Mouse (Mus musculus) splenic B cell, adult 2 months (primary cell): ENCODE measurements around the gene Nxf1.

ENCODE experiments used
- DNase-seq: peaks from one replicate; pipeline ENCODE4 v3.0.0-alpha.2; 2011; ENCODE audit warnings: low read depth, low spot score
- H3K27me3 ChIP-seq: 2 replicates; pipeline ENCODE4 v1.6.1; 2012; ENCODE audit warnings: mild to moderate bottlenecking, low read length, moderate library complexity, mixed read lengths; ENCODE audit not compliant: control insufficient read depth, poor library complexity, insufficient read depth, severe bottlenecking
- H3K36me3 ChIP-seq: 2 replicates; pipeline ENCODE4 v1.6.1; 2012; ENCODE audit warnings: mild to moderate bottlenecking, low read length, moderate library complexity, mixed read lengths; ENCODE audit not compliant: control insufficient read depth, poor library complexity, insufficient read depth, severe bottlenecking

The Nxf1 gene

GRCm38 (mm10) chr19:8772996-8773395 lies 16.1 kb downstream of the Nxf1 start:
- Histone ChIP-seq H3K27me3 (no peaks in the 10 kb centered on the region), H3K36me3 (0 out of 2 replicates have a peak, but pooled peaks cover 2% of the 10 kb centered on the region)
- no peak for DNase-seq

GRCm38 (mm10) chr19:8773409-8773808 lies 16.5 kb downstream of the Nxf1 start:
- 0 out of 2 replicates have a peak, but pooled peaks cover 2% of the 10 kb centered on the region for H3K36me3 ChIP-seq
- H3K27me3 ChIP-seq, result no peaks in the 10 kb centered on the region
- DNase-seq, result no peak

DNA sequence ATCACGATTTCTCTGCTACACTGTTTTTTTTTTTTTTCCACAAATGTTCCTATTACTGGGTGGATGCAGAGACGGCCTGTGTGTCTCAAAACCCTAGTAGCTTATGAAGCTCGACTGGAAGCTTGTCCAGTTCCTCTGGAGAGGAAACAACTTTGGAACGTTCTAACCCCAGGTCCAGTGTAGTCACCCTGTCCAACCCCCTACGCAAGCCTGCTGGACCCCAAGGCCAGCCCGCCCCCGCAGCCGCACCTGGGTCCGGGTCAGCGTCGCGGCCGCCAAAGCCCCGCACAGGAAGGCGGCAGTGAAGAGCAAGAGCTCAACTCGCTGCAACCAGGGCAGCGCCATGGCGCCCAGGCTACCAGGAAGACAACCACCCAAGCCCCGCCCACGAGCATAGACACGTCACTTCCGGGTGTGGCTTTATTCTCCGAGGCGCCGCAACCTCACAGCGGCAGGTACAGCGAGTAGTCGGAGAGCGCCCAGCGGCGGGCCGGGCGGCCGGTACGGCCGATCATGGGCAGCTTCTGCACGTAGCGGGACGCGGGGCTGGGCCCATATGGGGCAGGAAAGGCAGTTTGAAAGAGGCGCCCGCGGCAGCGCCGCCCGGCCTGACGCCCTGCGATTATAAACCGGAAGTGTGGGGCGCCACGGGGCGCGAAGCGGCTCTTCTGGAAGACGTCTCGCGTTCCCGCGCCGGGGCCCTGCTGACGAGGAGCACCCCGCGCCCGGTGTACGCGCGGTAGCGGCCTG lies 17.4 kb downstream of the Nxf1 start, which contains the start of gene Tmem179b:
TSS of gene Tmem179b (minus strand) at position 382 of the 750 bp plus-strand sequence.
- no peaks in the 10 kb centered on the region for H3K36me3 ChIP-seq
- DNase-seq, result peak; percentile 96
- H3K27me3 ChIP-seq, result no peaks in the 10 kb centered on the region

DNA sequence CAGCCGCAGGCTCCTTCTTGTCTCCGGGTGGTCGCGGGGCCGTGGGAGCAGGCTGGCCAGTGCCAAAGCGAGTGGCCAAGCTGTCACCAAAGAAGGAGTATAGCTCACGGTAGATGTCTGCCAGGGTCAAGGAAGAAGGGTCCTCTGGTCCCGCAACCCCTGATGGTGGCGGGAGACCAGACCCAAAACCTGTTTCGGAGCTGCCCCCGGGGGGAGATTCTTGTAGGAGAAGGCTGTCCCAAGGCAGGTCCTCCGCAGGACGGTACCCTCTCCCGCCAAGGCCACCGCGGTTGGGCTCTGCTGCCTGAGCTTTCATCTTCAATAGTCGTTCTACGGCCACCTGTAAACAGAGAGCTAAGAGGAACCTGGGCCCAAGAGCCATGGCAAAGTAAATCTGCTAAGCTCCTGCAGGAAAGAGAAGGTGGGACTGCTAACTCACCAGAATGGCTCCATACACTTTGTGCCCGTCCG lies 18.1 kb downstream of the Nxf1 start:
- Histone ChIP-seq H3K27me3 (no peaks in the 10 kb centered on the region), H3K36me3 (no peaks in the 10 kb centered on the region)
- DNase-seq, result no peak

GRCm38 (mm10) chr19:8786008-8786781 lies 29.3 kb downstream of the Nxf1 start, which contains the start of gene Taf6l:
Gene Taf6l, minus strand, starts transcription at chr19:8786417.
- peak; percentile 97 for DNase-seq
- no peaks in the 10 kb centered on the region for H3K27me3 ChIP-seq
- no peaks in the 10 kb centered on the region for H3K36me3 ChIP-seq

DNA sequence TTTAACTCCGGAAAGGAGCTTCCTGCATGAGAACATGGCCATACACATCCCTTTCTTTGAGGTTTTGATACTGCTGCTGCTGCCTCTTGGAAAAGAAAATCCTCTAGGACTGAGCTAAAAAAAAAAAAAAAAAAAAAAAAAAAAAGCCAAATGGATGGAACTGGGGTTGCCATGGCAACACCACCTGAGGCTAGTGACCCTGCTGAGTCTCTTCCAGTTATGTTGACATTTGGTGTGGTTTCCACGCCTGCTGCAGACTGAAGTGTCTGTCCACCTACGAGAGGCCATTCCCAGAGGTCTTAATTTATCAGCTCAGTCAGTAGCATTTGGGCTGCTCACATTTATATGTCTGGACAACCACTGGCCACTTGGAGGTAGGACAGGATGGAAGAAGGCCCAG lies 31.6 kb downstream of the Nxf1 start:
- Histone ChIP-seq H3K36me3 (peaks cover 12% of the 10 kb centered on the region), H3K27me3 (no peaks in the 10 kb centered on the region)
- DNase-seq, result no peak

DNA sequence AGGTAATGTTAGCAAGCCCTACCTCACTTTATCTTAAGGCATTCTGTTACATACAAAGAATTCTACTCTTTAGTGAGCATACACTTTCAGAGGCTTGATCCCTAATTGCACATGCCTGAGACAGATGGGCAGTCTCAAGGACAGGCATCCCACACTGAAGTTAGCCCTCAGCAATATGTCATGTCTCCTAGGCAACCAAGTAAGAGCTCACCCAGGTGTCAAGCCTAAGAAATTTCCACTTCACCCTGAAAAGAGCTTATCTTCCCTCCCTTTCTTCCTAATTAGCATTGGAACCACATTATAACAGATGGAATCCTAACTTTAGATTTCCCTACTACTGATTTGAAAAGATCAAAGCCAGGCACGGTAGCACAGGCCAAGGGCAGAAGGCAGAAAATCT lies 32.3 kb downstream of the Nxf1 start:
- no peak for DNase-seq
- peaks cover 17% of the 10 kb centered on the region for H3K36me3 ChIP-seq
- H3K27me3 ChIP-seq, result no peaks in the 10 kb centered on the region

DNA sequence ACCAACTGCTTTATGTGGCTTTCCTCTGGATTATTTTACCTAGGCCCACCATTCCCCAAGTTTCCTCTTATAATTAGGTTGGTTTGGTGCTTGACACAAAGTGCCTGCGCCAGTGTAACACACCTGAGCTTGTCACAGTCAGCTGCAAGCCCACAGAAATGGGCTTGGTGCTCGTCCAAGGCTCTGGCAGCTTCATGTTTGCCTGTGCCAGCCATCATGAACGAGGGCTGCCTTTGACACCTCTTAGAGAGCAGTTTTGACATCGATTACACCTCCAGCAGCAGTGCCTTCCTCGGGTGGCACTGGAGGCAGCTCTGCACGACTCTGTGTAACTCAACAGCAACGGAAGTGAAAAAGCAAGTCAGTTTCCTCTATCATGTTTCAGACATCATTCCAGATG lies 33.3 kb downstream of the Nxf1 start:
- no peak for DNase-seq
- peaks cover 24% of the 10 kb centered on the region for H3K36me3 ChIP-seq
- no peaks in the 10 kb centered on the region for H3K27me3 ChIP-seq

DNA sequence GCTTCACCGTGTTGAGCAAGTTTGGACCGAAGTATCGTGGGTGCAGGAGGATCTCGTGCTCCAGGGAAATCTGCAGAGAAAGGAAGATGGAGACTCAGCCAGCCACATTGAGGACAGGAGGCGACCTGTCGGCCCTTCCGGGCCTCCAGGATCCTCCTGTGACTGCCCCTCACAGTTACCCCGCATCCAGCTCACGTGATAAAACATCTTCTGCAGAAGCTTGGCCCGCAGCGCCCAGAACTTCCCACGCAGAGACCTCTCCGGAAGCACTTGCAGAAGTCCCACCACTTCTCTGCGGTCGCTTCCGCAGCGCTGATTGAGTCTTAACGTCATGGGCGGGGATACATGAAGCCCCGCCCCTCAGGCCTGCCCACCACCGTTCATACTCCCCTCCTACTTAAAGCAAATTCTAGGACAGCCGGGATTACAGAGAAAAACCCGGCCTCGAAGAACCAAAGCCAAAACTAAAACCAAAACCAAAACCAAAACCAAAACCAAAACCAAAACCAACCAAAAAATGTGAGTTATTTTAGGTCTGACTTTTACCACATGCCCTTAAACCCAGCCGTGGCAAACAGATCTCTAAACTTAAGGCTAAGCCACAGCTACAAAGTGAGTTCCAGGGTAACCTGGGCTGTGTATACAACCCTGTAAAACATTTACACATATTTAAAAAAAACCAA lies 41.5 kb downstream of the Nxf1 start, which contains the start of gene Polr2g:
TSS of gene Polr2g (minus strand) at position 314 of the 683 bp plus-strand sequence.
- peak; percentile 93 for DNase-seq

GRCm38 (mm10) chr19:8798947-8799315 lies 42.1 kb downstream of the Nxf1 start:
- Histone ChIP-seq H3K27me3 (no peaks in the 10 kb centered on the region), H3K36me3 (peaks cover 11% of the 10 kb centered on the region; the same call in 1 of the 2 replicates)
- DNase-seq, result no peak

More for the DNA sequence above, 41.5 kb downstream of the Nxf1 start, which contains the start of gene Polr2g:
- peaks cover 17% of the 10 kb centered on the region for H3K36me3 ChIP-seq
- no peaks in the 10 kb centered on the region for H3K27me3 ChIP-seq

DNA sequence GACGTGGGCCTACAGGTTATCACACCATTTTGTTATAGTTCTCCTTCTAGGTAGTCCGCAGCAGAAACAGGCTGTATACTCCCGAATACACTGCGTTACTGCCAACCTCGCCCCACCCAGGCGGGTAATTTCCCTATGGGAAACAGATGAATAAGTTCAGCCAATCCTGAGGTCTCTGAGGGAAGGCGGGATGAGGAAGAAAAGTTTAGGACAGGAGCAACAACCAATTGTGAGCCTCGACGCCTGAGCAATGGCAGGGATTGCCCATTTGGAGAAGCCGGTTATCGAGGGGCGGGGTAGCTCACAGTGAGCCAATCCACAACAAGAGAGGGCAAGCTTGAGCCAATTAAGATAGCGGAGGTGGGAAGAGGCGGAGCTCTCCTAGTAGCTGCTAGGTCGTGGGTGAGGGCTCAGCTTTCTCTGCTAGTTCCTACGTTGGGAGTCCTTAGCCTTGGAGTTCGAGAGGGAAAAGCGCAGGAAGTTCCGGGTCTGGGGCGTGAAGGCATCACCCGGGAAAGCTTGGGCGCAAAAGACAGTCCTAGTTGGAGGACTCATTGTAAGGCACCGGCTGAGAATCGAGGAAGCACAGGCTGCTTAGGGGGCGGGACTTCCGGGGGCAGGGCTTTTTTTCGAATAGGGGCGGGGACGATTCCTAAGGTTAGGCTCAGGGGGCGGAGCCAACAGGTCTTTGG lies 45.4 kb downstream of the Nxf1 start, which contains the start of gene Zbtb3:
TSS of gene Zbtb3 (plus strand) at position 426 of the 692 bp plus-strand sequence.
- H3K27me3 ChIP-seq, result no peaks in the 10 kb centered on the region
- peak; percentile 97 for DNase-seq
- 0 out of 2 replicates have a peak, but pooled peaks cover under 1% of the 10 kb centered on the region for H3K36me3 ChIP-seq

- H3K27me3 ChIP-seq, result no peaks in the 10 kb centered on the region
- H3K36me3 ChIP-seq, result no peaks in the 10 kb centered on the region
- no peak for DNase-seq
Measured at GRCm38 (mm10) chr19:8803204-8803780, 46.4 kb downstream of the Nxf1 start.

DNA sequence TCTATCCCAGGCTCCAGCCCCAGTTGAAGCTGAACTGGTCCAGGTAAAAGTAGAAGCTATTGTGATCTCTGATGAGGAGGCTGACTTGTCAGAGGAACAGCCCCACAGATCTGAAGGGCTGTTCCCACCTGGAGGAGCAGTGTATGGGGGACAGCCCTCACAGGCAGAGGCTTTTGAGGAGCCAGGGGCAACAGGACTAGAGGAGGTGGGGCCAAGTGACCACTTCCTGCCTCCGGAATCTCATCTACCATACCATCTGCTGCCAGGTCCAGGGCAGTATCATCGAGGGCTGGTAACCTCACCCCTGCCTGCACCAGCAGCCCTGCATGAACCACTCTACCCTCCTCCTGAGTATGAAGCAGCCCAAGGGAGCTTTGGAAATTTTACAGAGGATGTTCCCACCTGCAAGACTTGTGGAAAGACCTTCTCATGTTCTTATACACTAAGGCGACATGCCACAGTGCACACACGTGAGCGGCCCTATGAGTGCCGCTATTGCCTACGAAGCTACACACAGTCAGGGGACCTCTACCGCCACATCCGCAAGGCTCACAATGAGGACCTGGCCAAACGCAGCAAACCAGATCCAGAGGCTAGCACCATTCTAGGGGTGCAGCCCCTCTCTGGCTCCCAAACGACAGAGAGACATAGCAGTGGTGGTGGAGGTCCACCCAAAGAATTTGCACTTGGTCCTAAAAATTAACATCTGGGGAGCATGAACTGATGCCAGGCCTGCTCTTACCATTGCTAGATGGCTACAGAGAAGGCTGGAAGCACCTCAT lies 47.2 kb downstream of the Nxf1 start:
- no peak for DNase-seq
- H3K36me3 ChIP-seq, result no peaks in the 10 kb centered on the region
- H3K27me3 ChIP-seq, result no peaks in the 10 kb centered on the region
